Mouse (Mus musculus) embryonic facial prominence, embryonic 13.5 days (tissue): ENCODE measurements around the gene Mbd3. TPM values are rescaled to one million over a fixed set of nuclear protein-coding genes. Genes with fewer than 3 reads are reported as not detected.

Experiments
- ATAC-seq: fragments of 200-750 bp; cut with Nextera tagmentation; 2 replicates; pipeline ENCODE4 v1.8.0; 2017; ENCODE audit warnings: low read depth; ENCODE audit not compliant: insufficient number of reproducible peaks, insufficient read depth, low FRiP score, low TSS enrichment
- H3K27ac ChIP-seq: fragments of 300-500 bp; sonication (generic); 2 replicates; pipeline ENCODE4 v1.5.1; 2015; ENCODE audit warnings: moderate library complexity, mild to moderate bottlenecking, inconsistent platforms
- H3K27me3 ChIP-seq: fragments of 300-500 bp; sonication (generic); 2 replicates; pipeline ENCODE4 v1.6.1; 2015; ENCODE audit warnings: mild to moderate bottlenecking, inconsistent platforms
- H3K36me3 ChIP-seq: fragments of 300-500 bp; sonication (generic); 2 replicates; pipeline ENCODE4 v1.6.1; 2015; ENCODE audit warnings: mild to moderate bottlenecking, inconsistent platforms
- H3K4me1 ChIP-seq: fragments of 300-500 bp; sonication (generic); 2 replicates; pipeline ENCODE4 v1.6.1; 2015; ENCODE audit warnings: inconsistent platforms
- H3K4me2 ChIP-seq: fragments of 300-500 bp; sonication (generic); 2 replicates; pipeline ENCODE4 v1.6.1; 2015; ENCODE audit warnings: moderate library complexity, mild to moderate bottlenecking, inconsistent platforms
- H3K4me3 ChIP-seq: fragments of 300-500 bp; sonication (generic); 2 replicates; pipeline ENCODE4 v1.5.1; 2015; ENCODE audit warnings: mild to moderate bottlenecking, inconsistent platforms
- H3K9ac ChIP-seq: fragments of 300-500 bp; sonication (generic); 2 replicates; pipeline ENCODE4 v1.6.1; 2015; ENCODE audit warnings: mild to moderate bottlenecking, inconsistent platforms
- H3K9me3 ChIP-seq: fragments of 300-500 bp; sonication (generic); 2 replicates; pipeline ENCODE4 v1.6.1; 2016; ENCODE audit warnings: inconsistent platforms
- WGBS: fragments of 180-500 bp; shearing (Covaris S2); methylation state at CpG from one replicate; pipeline ENCODE4 v1.1.7; 2015; ENCODE audit warnings: mixed read lengths; 5-methylcytosine and 5-hydroxymethylcytosine counted together
- polyA plus RNA-seq: library from polyadenylated mRNA; unstranded; fragments of >200 nt; fragmentation: Nextera tagmentation; extraction: Ambion mirVana; gene quantifications from 2 replicates; pipeline ENCODE4 v1.2.1, GENCODE M21; 2015

Gene Mbd3
- polyA plus RNA-seq, 1 experiment from 2014 or later: 297 TPM

- H3K4me2 ChIP-seq: 0 out of 2 replicates have a peak overlapping the region, but pooled peaks have one; percentile 92
- no peaks in the 10 kb centered on the region for H3K9me3 ChIP-seq
- H3K27me3 ChIP-seq: no peaks in the 10 kb centered on the region
- 83% methylated on average over 7 of the region's 7 CpGs for WGBS
- H3K27ac ChIP-seq: no peak overlapping the region
- no peak overlapping the region for H3K4me3 ChIP-seq
- H3K4me1 ChIP-seq: peaks cover 28% of the 10 kb centered on the region
- H3K9ac ChIP-seq: peak overlapping the region; percentile 55; the same call in 1 of the 2 replicates
- no peak for ATAC-seq
- H3K36me3 ChIP-seq: peaks cover 57% of the 10 kb centered on the region
Measured at GRCm38 (mm10) chr10:80382641-80383365, 16.5 kb downstream of the Mbd3 start.

- Histone ChIP-seq H3K27me3 (no peaks in the 10 kb centered on the region), H3K9ac (no peak overlapping the region), H3K4me2 (no peak overlapping the region), H3K4me1 (peaks cover under 1% of the 10 kb centered on the region; the same call in 1 of the 2 replicates), H3K36me3 (peaks cover 32% of the 10 kb centered on the region), H3K9me3 (no peaks in the 10 kb centered on the region), H3K4me3 (no peak overlapping the region), H3K27ac (no peak overlapping the region)
- no peak for ATAC-seq
- WGBS: 51% methylated on average over 10 of the region's 10 CpGs
Measured at GRCm38 (mm10) chr10:80377716-80378115, 21.6 kb downstream of the Mbd3 start.

GRCm38 (mm10) chr10:80376160-80376559 lies 23.2 kb downstream of the Mbd3 start:
- Histone ChIP-seq H3K36me3 (peaks cover 17% of the 10 kb centered on the region), H3K9ac (no peak overlapping the region), H3K9me3 (no peaks in the 10 kb centered on the region), H3K4me2 (no peak overlapping the region), H3K27ac (no peak overlapping the region), H3K27me3 (no peaks in the 10 kb centered on the region), H3K4me1 (peaks cover 12% of the 10 kb centered on the region), H3K4me3 (no peak overlapping the region)
- WGBS: 2% methylated on average over 7 of the region's 7 CpGs
- no peak for ATAC-seq

- Histone ChIP-seq H3K9ac (no peak overlapping the region), H3K9me3 (no peaks in the 10 kb centered on the region), H3K27ac (no peak overlapping the region), H3K36me3 (no peaks in the 10 kb centered on the region), H3K4me1 (peaks cover 12% of the 10 kb centered on the region), H3K4me2 (no peak overlapping the region), H3K27me3 (no peaks in the 10 kb centered on the region), H3K4me3 (no peak overlapping the region)
- 23% methylated on average over 6 of the region's 6 CpGs for WGBS
- ATAC-seq: no peak
Measured at GRCm38 (mm10) chr10:80374063-80374462, 25.3 kb downstream of the Mbd3 start.

GRCm38 (mm10) chr10:80372706-80373105 lies 26.6 kb downstream of the Mbd3 start:
- no peaks in the 10 kb centered on the region; the same call in 1 of the 2 replicates for H3K27me3 ChIP-seq
- no peak overlapping the region for H3K27ac ChIP-seq
- H3K36me3 ChIP-seq: no peaks in the 10 kb centered on the region
- no peak overlapping the region for H3K9ac ChIP-seq
- WGBS: 76% methylated on average over 6 of the region's 6 CpGs
- H3K9me3 ChIP-seq: peaks cover 4% of the 10 kb centered on the region; the same call in 1 of the 2 replicates
- H3K4me3 ChIP-seq: no peak overlapping the region
- no peak overlapping the region for H3K4me2 ChIP-seq
- no peak for ATAC-seq
- H3K4me1 ChIP-seq: peaks cover 12% of the 10 kb centered on the region

GRCm38 (mm10) chr10:80371983-80372382 lies 27.4 kb downstream of the Mbd3 start:
- 52% methylated on average over 9 of the region's 9 CpGs for WGBS
- Histone ChIP-seq H3K9ac (peak overlapping the region; percentile 49; the same call in 1 of the 2 replicates), H3K4me1 (peaks cover 12% of the 10 kb centered on the region), H3K27me3 (no peaks in the 10 kb centered on the region; the same call in 1 of the 2 replicates), H3K4me2 (peak overlapping the region; percentile 34), H3K9me3 (peaks cover 4% of the 10 kb centered on the region; the same call in 1 of the 2 replicates), H3K36me3 (no peaks in the 10 kb centered on the region), H3K27ac (peak overlapping the region; percentile 79), H3K4me3 (peak overlapping the region; percentile 32; the same call in 1 of the 2 replicates)
- no peak for ATAC-seq

DNA sequence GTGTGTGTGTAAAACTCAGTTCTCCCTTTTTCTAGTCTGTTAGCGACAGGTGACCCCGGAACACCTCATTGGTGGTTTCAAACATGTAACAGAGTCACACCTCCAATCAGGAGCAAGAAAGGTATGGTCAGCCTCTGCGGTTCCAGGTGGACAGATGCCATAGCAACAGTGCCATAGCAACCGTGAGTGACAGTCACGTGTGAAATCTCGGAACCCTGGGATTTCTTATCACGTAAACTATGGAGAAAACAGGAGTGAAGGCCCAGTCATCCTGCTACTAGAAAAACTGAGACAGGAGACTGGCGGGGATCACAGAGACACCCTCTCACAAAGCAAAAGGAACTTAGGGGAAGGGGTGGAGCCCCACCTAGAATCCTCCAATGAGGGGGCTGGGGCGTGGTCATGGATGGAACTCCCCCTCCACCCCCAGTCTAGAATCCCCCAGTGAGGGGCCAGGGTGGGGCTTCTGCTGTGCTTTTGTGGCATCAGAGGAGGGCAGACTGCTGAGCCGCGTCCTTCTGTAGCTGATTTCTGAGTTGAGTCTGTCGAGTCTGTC lies 27.9 kb downstream of the Mbd3 start:
- peak; percentile 81 for ATAC-seq
- Histone ChIP-seq H3K27me3 (no peaks in the 10 kb centered on the region; the same call in 1 of the 2 replicates), H3K36me3 (no peaks in the 10 kb centered on the region), H3K4me1 (peaks cover 12% of the 10 kb centered on the region), H3K9me3 (peaks cover 4% of the 10 kb centered on the region; the same call in 1 of the 2 replicates), H3K4me3 (peak overlapping the region; percentile 32), H3K4me2 (peak overlapping the region; percentile 34), H3K9ac (peak overlapping the region; percentile 49; the same call in 1 of the 2 replicates), H3K27ac (peak overlapping the region; percentile 79)
- WGBS: 4% methylated on average over 12 of the region's 12 CpGs

- no peak for ATAC-seq
- Histone ChIP-seq H3K9ac (no peak overlapping the region), H3K36me3 (no peaks in the 10 kb centered on the region), H3K4me2 (no peak overlapping the region), H3K9me3 (peaks cover 4% of the 10 kb centered on the region; the same call in 1 of the 2 replicates), H3K4me3 (no peak overlapping the region), H3K4me1 (peaks cover 12% of the 10 kb centered on the region), H3K27me3 (peaks cover 7% of the 10 kb centered on the region; the same call in 1 of the 2 replicates), H3K27ac (no peak overlapping the region)
- 81% methylated on average over 21 of the region's 21 CpGs for WGBS
Measured at GRCm38 (mm10) chr10:80369995-80370747, 29.2 kb downstream of the Mbd3 start.

DNA sequence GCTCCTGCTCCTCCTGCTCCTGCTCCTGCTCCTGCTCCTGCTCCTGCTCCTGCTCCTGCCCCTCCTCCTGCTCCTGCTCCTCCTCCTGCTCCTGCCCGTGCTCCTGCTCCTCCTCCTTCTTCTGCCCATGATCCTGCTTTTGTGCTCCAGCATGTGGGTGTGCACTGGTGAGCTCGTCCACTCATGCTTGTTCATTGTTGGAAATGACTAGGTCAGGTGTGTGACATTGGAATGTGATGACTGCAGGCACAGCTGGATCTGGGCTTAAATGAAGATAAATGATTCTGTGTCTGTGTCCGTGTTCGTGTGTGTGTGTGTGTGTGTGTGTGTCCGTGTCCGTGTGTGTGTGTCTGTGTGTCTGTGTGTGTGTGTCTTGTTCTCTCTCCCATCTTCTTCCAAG lies 31.0 kb downstream of the Mbd3 start:
- Histone ChIP-seq H3K4me1 (peaks cover 12% of the 10 kb centered on the region), H3K36me3 (no peaks in the 10 kb centered on the region), H3K27ac (no peak overlapping the region), H3K4me3 (no peak overlapping the region), H3K4me2 (no peak overlapping the region), H3K9ac (no peak overlapping the region), H3K27me3 (peaks cover 23% of the 10 kb centered on the region), H3K9me3 (peaks cover 4% of the 10 kb centered on the region; the same call in 1 of the 2 replicates)
- ATAC-seq: no peak
- WGBS: 85% methylated on average over 6 of the region's 6 CpGs

DNA sequence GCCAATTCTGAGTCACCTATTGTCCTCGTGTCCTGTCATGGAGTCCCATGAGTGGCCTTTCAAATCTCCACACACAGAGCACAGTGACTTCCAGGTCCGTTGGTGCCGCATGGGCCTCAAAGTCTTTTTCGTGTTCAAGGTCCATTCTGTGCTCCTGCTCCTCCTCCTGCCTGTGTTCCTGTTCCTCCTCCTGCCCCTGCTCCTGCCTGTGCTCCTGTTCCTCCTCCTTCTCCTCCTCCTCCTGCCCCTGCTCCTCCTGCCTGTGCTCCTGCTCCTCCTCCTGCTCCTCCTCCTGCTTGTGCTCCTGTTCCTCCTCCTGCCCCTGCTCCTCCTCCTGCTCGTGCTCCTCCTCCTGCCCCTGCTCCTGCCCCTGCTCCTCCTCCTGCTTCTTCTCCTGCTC lies 31.4 kb downstream of the Mbd3 start:
- Histone ChIP-seq H3K9ac (no peak overlapping the region), H3K27me3 (peaks cover 24% of the 10 kb centered on the region), H3K36me3 (no peaks in the 10 kb centered on the region), H3K4me3 (no peak overlapping the region), H3K4me2 (no peak overlapping the region), H3K27ac (no peak overlapping the region), H3K9me3 (peaks cover 4% of the 10 kb centered on the region; the same call in 1 of the 2 replicates), H3K4me1 (peaks cover 12% of the 10 kb centered on the region)
- WGBS: 65% methylated on average over 5 of the region's 5 CpGs
- ATAC-seq: no peak

DNA sequence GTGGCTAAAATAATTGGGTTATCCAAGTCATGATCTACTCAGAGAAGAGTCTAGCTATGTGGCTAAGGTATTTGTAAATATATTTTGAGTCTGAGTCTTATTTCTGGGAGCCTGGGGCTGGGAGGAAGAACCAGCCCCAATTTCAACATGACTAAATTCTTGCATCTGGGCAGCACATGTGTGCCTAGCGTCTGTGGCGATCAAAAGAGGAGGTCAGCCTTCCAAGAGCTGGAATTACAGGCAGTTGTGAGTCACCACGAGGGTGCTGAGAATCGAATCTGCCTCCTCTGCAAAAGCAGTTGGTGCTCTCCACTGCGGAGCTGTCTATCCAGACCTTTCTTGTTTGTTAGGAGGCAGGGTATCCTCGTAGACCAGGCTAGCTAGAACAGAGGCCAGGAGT lies 33.6 kb downstream of the Mbd3 start:
- no peak for ATAC-seq
- whole genome bisulfite sequencing: 55% methylated on average over 6 of the region's 6 CpGs
- Histone ChIP-seq H3K4me1 (no peaks in the 10 kb centered on the region), H3K27ac (no peak overlapping the region), H3K4me3 (no peak overlapping the region), H3K9ac (no peak overlapping the region), H3K4me2 (no peak overlapping the region), H3K36me3 (no peaks in the 10 kb centered on the region), H3K9me3 (peaks cover 4% of the 10 kb centered on the region; the same call in 1 of the 2 replicates), H3K27me3 (peaks cover 34% of the 10 kb centered on the region)
